Mouse (Mus musculus) C2C12 (cell line): Measurements from ENCODE around the gene Ndst4.

Experiments
- CEBPB ChIP-seq: IDR thresholded peaks from one replicate; pipeline ENCODE4 v1.6.1; 2011; ENCODE audit warnings: low read depth, mild to moderate bottlenecking, control low read depth, moderate library complexity
- CTCF ChIP-seq: IDR thresholded peaks from one replicate; pipeline ENCODE4 v1.5.1; 2011; ENCODE audit not compliant: control insufficient read depth, insufficient read depth, insufficient read length
- FOSL1 ChIP-seq: IDR thresholded peaks from one replicate; pipeline ENCODE4 v1.8.0; 2011; ENCODE audit warnings: mild to moderate bottlenecking, low read length; ENCODE audit not compliant: poor library complexity, insufficient read depth, severe bottlenecking
- MAX ChIP-seq: IDR thresholded peaks from one replicate; pipeline ENCODE4 v1.6.1; 2011; ENCODE audit warnings: mild to moderate bottlenecking, control low read depth
- MYOD1 ChIP-seq: IDR thresholded peaks from one replicate; pipeline ENCODE4 v1.6.1; 2011; ENCODE audit warnings: low read depth; ENCODE audit not compliant: control insufficient read depth, insufficient read length
- MYOG ChIP-seq: IDR thresholded peaks from one replicate; pipeline ENCODE4 v1.6.1; 2011; ENCODE audit not compliant: control insufficient read depth, insufficient read length; ENCODE audit errors: extremely low read depth
- USF1 ChIP-seq: IDR thresholded peaks from one replicate; pipeline ENCODE4 v1.6.1; 2011; ENCODE audit warnings: low read depth, mild to moderate bottlenecking, control low read depth, moderate library complexity

- TF ChIP-seq CTCF (no peak), MAX (no peak), CEBPB (no peak), MYOG (no peak), USF1 (no peak), FOSL1 (no peak), MYOD1 (no peak)
Measured at GRCm38 (mm10) chr3:125722953-125723352, 319.1 kb downstream of the Ndst4 start.
